Mouse (Mus musculus): ENCODE data around the gene 2900026A02Rik.
A peak's percentile ranks its signal among the peaks of the same experiment; 100 is the strongest.

2900026A02Rik gene

GRCm38 (mm10) chr5:113092406-113092805 is 128.6 kb downstream of the 2900026A02Rik start:
- no peak for DNase-seq (ENCODE audit: low spot score)

GRCm38 (mm10) chr5:113091162-113091561 is 129.9 kb downstream of the 2900026A02Rik start:
- DNase-seq (ENCODE audit: low spot score): no peak

- DNase-seq (ENCODE audit: low spot score): no peak
Measured at GRCm38 (mm10) chr5:113090750-113091149, 130.3 kb downstream of the 2900026A02Rik start.

GRCm38 (mm10) chr5:113090077-113090690 is 130.9 kb downstream of the 2900026A02Rik start:
- no peak for DNase-seq (ENCODE audit: low spot score)

GRCm38 (mm10) chr5:113087465-113087864 is 133.6 kb downstream of the 2900026A02Rik start:
- no peak for DNase-seq (ENCODE audit: low spot score)

- DNase-seq (ENCODE audit: low spot score): no peak
Measured at GRCm38 (mm10) chr5:113086990-113087389, 134.0 kb downstream of the 2900026A02Rik start.

- DNase-seq (ENCODE audit: low spot score): no peak
Measured at GRCm38 (mm10) chr5:113086439-113086838, 134.6 kb downstream of the 2900026A02Rik start.

- no peak for DNase-seq (ENCODE audit: low spot score)
Measured at GRCm38 (mm10) chr5:113085931-113086330, 135.1 kb downstream of the 2900026A02Rik start.

- no peak for DNase-seq (ENCODE audit: low spot score)
Measured at GRCm38 (mm10) chr5:113084309-113084708, 136.7 kb downstream of the 2900026A02Rik start.

GRCm38 (mm10) chr5:113082356-113083168 is 138.5 kb downstream of the 2900026A02Rik start:
- DNase-seq (ENCODE audit: low spot score): no peak

- DNase-seq (ENCODE audit: low spot score): no peak
Measured at GRCm38 (mm10) chr5:113081439-113081838, 139.6 kb downstream of the 2900026A02Rik start, which contains the start of gene Crybb3. Crybb3 (minus strand) TSS chr5:113081584.

GRCm38 (mm10) chr5:113081020-113081419 is 140.0 kb downstream of the 2900026A02Rik start:
- no peak for DNase-seq (ENCODE audit: low spot score)

GRCm38 (mm10) chr5:113079783-113080182 is 141.3 kb downstream of the 2900026A02Rik start:
- DNase-seq (ENCODE audit: low spot score): no peak

GRCm38 (mm10) chr5:113078686-113079085 is 142.3 kb downstream of the 2900026A02Rik start:
- no peak for DNase-seq (ENCODE audit: low spot score)

GRCm38 (mm10) chr5:113070017-113070416 is 151.0 kb downstream of the 2900026A02Rik start, which contains the start of gene Crybb2:
Crybb2 (minus strand) TSS chr5:113070117.
- no peak for DNase-seq (ENCODE audit: low spot score)

- DNase-seq (ENCODE audit: low spot score): peak; percentile 78
Measured at GRCm38 (mm10) chr5:113054308-113054707, 166.7 kb downstream of the 2900026A02Rik start.

- DNase-seq (ENCODE audit: low spot score): no peak
Measured at GRCm38 (mm10) chr5:113050581-113051185, 170.4 kb downstream of the 2900026A02Rik start.

GRCm38 (mm10) chr5:113049876-113050275 is 171.2 kb downstream of the 2900026A02Rik start:
- no peak for DNase-seq (ENCODE audit: low spot score)

- DNase-seq (ENCODE audit: low spot score): no peak
Measured at GRCm38 (mm10) chr5:113045511-113046273, 175.3 kb downstream of the 2900026A02Rik start.

GRCm38 (mm10) chr5:113043531-113043930 is 177.5 kb downstream of the 2900026A02Rik start:
- DNase-seq (ENCODE audit: low spot score): no peak

- peak; percentile 32 for DNase-seq (ENCODE audit: low spot score)
Measured at GRCm38 (mm10) chr5:113041567-113042071, 179.4 kb downstream of the 2900026A02Rik start.

- DNase-seq (ENCODE audit: low spot score): no peak
Measured at GRCm38 (mm10) chr5:113040776-113041175, 180.3 kb downstream of the 2900026A02Rik start.
